Mouse (Mus musculus) lung, adult 2 months (tissue): ENCODE data around the gene Dpf1.

ENCODE experiments used
- CTCF ChIP-seq: fragments of 200-500 bp; IDR thresholded peaks from 2 replicates; pipeline ENCODE4 v1.5.1; 2011; ENCODE audit warnings: mild to moderate bottlenecking, low read length, control low read depth; ENCODE audit not compliant: insufficient read depth
- POLR2A ChIP-seq: fragments of 200-500 bp; IDR thresholded peaks from 2 replicates; pipeline ENCODE4 v1.6.1; 2011; ENCODE audit warnings: low read depth, mild to moderate bottlenecking, control low read depth, low read length, borderline replicate concordance; ENCODE audit errors: extremely low read depth

DNA sequence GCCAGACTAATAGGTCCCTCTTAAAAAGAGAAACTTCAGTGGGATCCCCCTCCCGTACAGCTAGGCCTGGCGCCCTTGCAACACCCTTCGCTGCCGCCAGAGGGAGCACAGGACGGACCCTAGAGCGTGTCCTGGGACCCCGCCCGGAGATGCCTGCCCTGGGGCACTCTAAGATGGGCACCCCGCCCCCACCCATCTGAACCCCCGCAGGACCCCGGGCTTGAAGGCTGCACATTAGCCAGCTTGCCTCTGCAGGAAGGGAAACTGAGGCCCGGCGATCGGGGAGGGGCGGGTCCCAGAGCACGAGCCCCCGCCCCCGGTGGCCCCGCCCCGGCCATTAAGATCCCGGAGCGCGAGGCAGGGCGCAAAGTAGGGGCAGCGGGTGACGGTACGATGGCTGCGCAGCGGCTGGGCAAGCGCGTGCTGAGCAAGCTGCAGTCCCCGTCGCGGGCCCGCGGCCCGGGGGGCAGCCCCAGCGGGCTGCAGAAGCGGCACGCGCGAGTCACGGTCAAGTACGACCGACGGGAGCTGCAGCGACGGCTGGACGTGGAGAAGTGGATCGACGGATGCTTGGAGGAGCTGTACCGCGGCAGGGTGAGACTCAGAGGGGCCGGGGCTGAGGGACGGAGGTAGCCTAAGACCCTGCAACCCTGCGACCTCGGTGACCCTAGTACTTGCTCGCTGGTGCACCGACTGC, 14.7 kb upstream of the Dpf1 start, which contains the start of gene Ppp1r14a:
- peak; percentile 71 for TF ChIP-seq CTCF
- TF ChIP-seq POLR2A = peak; percentile 81; the same call in 1 of the 2 replicates
